Mouse (Mus musculus) liver, embryonic 16.5 days (tissue): ENCODE measurements around the gene Pdzd7. TPM values are rescaled to one million over a fixed set of nuclear protein-coding genes. Genes with fewer than 3 reads are reported as not detected.

Experiments
- polyA plus RNA-seq: library from polyadenylated mRNA; unstranded; fragments of >200 nt; fragmentation: Nextera tagmentation; extraction: Ambion mirVana; gene quantifications from 2 replicates; pipeline ENCODE4 v1.2.1, GENCODE M21; 2015

Gene Pdzd7
- polyA plus RNA-seq, 1 experiment from 2014 or later = not detected

Other genes with a start within 250 kb of the Pdzd7 start
- 11.9 and 12.2 TPM in 2 replicates for gene Slf2, start 114.6 kb downstream of the Pdzd7 start, polyA plus RNA-seq
- 5.4 and 8.0 TPM in 2 replicates for gene Sema4g, start 56.6 kb downstream of the Pdzd7 start, polyA plus RNA-seq
- gene Twnk, start 40.1 kb downstream of the Pdzd7 start, polyA plus RNA-seq = 12.0 and 13.4 TPM in 2 replicates
- 27.0 and 29.0 TPM in 2 replicates for gene Mrpl43, start 39.3 kb downstream of the Pdzd7 start, polyA plus RNA-seq
- 4.6 and 4.7 TPM in 2 replicates for gene Lzts2, start 31.3 kb downstream of the Pdzd7 start, polyA plus RNA-seq
- gene Sfxn3, start 1.8 kb upstream of the Pdzd7 start, polyA plus RNA-seq = 2.9 and 3.5 TPM in 2 replicates
- gene Kazald1, start 29.5 kb upstream of the Pdzd7 start, polyA plus RNA-seq = 0.18 and 0.35 TPM in 2 replicates
- 0.07 TPM in 1 of 2 replicates, not detected in the other for gene Tlx1, start 105.0 kb upstream of the Pdzd7 start, polyA plus RNA-seq
- not detected in 2 replicates for gene Lbx1, start 190.1 kb upstream of the Pdzd7 start, polyA plus RNA-seq